Mouse (Mus musculus) neutrophil, adult 5-6 weeks (primary cell): ENCODE measurements around the gene Cxcl17. TPM values are rescaled to one million over a fixed set of nuclear protein-coding genes. Genes with fewer than 3 reads are reported as not detected.
"Not testable (repeated sequence)": the region's sequence is repeated elsewhere in the genome, so short reads cannot be mapped to it uniquely, and the experiment has no call there.

Experiments used
- ATAC-seq: fragments of 151-379, 151-347 bp; 2 replicates; pipeline ENCODE4 v1.8.0; 2017; ENCODE audit warnings: mild to moderate bottlenecking, moderate TSS enrichment; ENCODE audit not compliant: insufficient number of reproducible peaks, poor library complexity, low FRiP score, severe bottlenecking; ENCODE audit errors: extremely low read depth
- total RNA-seq: library from RNA; stranded (forward); fragments of 200-1000 nt; gene quantifications from 2 replicates; pipeline ENCODE4 v1.2.3, GENCODE M21; 2017

The Cxcl17 gene
- total RNA-seq = not detected in 2 replicates

DNA sequence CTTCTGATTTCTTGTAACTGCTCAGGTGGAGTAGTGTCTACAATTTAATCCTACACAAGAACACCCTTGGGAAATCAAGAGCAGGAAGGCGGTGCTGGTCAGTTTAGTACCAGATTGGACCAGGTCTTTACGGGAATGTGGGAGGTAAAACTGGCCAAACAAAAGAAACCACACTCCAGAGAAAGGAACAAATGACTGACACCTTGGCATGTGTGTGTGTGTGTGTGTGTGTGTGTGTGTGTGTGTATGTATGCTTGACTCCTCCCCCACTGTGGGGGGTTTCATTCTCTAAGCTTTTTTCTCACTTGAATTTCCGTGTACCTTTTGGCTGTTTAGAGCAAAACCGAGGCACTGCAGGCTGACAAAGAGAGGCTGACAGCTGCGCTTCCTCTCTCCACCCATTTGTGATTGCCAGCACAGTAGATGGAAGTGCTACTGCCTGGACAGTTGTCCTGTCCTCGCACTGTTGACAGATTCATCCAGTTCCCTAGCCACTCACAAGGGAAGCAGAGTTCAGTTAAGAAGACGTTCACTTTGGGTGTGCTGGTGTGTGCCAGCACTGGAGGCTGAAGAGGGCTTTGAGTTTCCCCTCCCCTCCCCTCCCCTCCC, at the start of gene Cxcl17:
Cxcl17 (minus strand) TSS at position 54 of the 609 bp plus-strand sequence.
- no peak for ATAC-seq

DNA sequence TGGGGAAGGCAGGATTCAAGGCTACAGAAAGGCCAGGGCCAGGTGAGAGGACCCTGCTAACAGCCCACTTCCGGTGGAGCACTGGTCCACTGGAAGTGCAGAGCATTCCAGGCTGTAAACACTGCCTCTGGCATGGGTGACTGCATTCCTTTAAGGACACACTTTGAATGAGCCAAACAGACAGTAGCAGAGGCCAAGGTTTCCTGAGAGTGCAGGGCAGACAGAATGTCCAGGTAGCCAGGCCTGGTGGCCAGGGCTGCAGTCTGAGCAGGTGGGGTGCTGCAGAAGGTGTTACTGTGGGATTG, 49.3 kb upstream of the Cxcl17 start:
- not testable (repeated sequence) for ATAC-seq

DNA sequence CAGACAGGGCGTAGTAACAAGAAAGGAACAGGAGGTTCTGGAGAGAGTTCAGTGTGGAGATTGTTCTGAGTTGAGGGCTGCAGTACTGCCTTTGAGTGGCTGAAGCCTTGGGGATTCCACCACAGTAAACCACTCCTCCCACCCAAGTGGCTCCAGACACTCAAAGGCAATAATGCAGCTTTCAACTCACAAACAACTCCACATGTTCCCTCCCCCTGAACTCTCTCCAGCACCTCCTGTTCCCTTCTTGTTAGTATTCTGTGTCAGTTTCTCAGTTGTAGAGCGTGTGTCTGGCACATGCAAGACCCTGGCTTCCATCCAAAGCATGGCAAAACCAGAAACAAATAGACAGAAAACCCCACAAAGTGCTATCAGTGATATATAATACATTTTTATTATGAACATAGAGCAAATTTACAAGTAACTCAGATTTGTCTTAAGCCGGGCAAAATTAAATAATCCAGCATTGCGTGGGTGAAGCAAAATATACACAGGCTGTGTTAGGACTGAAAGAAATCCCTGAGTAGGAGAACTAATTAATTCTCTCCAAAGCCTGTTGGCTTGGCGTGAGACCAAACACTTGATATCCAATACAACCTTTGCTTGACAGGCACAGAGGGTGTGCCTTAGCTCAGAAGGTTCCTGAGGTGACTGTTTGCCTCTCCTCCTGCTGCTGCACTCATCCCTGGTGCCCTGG, 48.8 kb upstream of the Cxcl17 start:
- ATAC-seq = not testable (repeated sequence)

DNA sequence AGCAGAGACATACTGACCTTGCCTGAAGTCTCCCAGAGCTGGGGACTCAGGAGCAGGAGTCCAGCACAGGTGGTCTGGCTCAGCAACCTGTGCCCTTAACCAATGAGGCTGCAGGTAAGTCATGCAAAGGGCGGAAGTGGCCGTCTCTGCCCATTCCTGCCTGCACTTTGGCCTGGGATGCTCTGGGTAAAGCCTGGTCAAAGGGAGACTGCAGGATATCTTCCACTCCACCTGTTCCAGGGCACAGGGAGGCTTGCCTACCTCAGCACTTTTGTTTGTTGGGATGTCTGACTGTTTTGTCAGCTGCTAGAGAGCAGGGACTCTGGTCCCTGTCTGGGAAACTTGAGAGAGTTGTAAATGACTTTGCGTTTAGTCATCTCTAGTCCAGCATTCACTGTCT, 39.4 kb upstream of the Cxcl17 start:
- no peak for ATAC-seq

DNA sequence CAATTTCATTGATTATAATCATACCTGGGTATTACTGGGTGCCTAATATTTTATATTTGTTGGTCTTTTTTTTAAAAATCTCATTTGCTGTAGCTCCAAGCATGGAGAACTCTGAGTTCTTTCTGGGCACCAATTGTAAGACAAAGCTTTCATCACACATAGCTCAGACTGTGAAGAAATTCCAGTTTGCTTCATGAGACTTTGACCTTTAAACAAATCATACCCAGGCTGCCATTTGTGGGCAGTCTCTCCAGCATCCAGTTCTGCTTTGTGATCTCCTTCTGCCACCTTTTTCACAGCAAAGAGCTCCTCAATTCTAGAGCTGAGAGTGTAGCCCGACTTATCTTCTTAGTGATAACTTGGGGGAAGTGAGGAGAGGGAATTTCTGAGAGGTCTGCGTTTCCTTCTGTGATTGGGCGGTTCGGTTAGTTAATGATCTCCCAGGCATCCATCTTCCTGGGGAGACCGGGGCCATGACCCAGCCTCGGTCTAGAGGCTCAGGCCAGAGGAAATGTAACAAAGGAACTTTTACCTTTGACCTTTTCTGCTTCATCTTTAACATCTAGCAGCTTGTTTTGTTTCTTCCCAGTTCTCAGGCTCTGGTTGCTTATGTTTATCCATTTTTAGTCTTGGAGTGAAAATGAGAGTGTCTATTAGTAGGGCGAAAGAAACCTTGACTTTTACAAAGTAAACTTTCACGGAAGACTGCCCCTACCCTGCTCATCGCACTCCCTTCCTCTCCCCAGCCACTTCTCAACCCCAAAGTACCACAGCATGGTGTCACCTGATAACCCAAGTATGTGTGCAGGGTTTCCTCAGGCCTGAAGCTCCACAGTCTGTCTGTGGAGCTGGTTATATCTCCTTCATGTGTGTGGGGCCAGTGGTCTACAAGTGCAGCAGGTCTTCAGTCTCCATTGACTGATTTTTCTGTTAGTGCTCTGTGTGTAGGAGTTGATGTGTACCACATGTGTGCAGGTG, 37.5 kb upstream of the Cxcl17 start:
- ATAC-seq = no peak

DNA sequence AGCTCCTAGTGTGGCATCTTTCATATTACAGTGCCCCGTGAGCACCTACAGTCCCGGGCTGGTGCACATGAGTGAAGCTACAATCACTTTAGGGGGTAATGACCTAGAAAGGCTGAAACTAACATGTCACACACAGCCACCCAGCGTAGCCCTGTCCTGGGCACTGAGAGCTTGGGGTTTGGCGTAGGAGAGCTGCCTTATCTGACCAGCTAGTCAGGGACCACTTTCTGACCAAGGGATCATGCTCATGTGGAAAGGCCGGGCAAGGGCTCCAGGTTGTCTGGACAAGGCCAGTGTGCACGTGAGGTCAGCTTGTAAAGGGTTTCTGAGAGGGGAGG, 28.1 kb upstream of the Cxcl17 start:
- no peak for ATAC-seq

DNA sequence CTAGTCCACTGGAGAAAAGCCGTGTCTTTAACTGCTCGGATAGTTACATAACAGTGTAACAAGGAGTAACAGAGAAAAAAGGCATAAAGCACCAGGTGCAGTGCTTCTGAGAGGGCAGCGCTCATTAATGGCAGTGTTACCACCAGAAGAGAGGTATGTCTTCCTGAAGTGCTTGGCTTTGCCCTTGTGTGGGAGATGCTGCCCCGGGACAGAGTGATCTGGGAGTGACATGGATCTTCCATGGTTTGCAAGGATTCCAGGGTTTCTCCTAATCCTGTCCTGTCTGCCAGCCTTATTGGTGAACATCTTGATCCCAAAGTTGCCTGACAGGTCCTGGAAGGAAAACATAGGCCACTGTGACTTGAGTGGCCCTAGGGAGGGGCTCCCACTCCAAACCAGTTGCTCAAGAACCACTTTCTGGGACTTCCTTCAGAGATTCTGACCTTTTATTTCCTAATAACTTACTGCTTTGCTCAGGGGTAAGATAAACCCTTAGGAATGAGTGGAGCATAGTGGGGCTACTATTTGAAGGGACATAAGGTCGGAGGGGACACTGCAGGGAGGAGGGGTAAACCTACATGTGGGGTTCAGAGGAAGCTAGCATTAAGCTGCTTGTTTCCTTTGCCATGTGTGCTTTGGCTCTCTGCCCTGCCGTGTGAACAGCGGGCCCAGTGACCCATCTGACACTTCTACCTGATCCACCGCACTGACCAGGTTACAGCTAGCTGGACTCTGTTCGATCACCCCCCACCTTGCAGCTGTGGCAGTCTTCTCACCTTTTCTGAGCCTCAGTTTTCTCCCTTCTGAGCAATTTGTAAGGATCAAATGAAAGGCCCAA, 27.5 kb upstream of the Cxcl17 start:
- no peak for ATAC-seq

DNA sequence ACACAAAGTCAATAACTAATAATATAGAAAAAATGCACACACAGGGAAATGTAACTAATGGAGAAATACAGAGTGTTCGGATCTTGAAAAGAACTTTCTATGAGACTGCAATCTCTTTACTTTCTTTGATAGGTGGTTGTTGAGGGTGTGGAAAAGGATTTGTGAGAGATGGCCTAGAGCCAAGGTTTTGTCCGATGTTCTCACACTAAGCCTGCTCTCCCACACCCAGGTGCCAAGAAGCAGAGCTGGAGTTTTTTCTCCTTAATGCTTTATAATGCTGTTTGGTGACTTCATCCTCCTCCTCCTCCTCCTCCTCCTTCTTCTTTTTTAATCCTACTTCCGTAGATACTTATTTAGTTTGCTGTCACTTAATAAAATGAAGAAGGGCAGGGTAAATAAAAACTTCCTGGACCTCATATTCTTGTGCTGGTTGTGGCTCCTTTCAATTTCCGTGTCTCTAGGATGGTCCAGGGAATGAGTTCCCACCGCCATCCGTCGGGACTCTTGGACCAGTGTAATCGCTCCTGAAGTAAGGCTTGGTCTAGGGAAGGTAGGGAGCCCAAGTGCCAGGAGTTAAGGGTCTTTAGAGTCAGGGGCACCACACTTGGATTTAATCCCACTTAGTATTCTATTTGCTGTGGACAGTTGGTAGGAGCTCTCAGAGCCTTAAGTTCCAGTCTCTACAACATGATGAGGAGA, 26.6 kb upstream of the Cxcl17 start:
- no peak for ATAC-seq

DNA sequence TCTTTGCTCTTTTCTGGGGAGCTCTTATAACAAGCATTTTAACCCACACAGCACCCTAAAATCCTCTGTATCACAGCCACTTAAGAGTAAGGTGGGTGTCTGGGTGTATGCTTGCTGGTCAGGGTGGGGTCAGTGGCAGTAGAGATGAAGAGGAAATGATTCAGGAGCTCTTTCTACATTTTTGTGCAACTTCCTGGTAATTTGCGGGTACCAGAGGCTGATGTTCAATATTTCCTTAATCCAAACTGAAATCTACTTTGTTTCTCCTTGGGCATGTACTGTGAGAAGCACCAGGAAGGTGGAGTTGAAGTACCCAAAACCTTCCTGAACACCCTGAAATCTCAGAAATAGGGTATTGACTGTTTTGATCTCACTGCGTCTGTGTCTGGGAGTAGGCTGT, 24.0 kb upstream of the Cxcl17 start:
- no peak for ATAC-seq

DNA sequence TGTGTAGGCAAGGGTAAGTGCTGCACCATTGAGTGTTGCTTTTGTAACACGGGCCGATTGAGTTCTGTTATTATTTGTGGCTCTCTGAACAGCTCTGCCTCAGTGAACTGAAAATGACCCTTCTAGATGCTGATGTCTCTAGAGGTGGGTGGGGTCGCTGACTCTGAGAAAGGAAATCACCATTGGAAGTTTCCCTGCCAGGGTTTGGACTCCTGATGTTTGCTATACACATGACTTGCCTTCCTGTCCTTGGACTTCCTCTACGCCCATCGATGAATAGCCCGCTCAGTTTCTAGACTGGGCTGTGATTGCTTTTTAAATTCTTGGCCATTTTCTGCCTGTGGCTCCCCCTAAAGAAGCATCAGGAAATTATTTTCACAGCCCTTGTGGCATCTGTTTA, 23.5 kb upstream of the Cxcl17 start:
- no peak for ATAC-seq

DNA sequence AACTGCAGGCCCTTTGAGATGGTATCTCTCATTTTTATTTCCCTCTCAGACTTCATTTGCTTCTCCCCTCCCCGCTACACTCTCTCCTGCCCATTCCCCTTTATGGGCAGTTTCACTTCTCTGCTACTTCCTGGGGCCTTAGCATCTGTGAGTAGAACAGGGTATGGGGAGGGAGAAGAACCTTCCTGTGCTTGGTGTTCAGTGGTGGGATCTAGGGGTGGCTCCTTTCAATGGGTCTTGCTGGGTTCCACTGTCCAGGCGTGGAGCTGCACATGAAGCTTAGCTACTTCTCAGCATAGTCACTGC, 22.8 kb upstream of the Cxcl17 start:
- peak; percentile 37; the same call in 1 of the 2 replicates for ATAC-seq

DNA sequence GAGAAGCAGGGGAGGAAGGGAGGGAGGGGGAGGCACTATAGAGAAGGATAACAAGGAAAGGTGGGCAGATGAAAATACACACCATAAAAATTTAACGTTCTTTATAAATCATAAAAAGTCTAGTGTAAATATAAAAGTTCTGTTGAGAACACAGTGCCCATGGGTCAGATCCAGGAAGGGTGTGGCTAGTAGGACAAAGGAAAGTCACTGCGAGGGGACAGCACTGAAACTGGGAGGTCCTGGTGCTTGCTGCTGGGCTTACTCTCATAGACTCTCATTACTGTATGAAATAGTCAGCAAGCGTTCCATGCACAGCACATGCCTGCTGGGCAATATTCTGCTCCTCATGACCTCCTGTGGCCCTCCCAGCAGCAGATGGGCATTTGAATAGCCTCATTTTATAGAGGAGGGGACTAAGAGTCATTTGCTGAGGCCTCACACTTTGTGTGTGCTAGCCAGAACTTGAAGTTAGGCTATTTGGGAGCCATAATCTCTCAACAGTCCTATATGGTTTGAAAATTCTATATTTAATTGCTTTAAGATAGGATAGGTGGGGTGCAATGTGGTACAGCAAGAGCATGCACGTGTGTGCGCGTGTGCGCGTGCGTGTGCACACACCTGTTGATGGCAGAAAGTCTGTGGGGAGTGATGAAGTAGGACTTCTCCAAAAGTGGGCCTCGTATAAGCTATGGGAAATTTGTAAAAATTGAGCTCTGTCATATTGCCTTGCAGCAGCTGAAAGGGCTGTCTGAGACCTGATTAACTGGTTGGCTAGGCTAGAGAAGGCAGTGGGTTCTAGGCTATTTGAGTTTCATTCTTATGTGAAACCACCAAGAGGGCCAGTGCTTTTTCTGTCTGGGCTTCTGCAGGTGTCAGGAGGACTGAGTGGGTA, 22.2 kb upstream of the Cxcl17 start:
- ATAC-seq = no peak

DNA sequence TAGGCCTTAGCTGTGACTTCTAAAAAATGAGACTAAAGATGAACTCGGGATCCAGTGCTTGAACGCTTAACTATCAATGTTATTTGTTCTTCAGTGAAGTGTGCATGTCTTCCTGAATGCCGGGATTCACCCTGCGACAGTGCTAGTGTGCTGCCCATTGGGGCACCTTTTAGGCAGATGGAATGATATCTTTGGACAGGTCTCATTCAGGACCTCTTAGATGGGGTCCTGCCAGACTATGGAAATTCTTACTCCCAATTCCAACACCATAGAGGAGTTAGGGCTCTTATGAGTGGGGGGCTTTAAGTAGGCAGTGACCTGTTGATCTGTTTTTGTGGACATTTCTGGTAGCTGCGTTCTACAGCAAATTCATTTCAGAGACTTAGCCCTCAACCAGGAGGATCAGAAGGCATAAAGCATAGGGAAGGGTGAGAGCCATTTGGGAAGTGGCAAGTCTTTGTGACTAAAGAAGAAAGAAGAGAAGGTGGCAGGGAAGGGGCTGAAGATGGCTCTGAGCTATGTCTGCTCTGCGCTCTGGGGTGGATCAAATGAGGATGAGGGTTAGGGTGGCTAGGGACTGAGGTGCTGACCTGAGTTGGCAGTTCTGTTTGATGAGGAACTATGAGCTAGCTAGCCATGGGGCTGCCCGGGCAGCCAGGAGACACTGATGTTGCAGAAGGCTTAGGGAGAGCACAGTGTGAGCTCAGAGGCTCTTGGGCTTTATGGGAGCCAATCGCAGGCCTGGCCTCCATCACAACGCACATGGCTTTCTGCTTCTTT, 21.3 kb upstream of the Cxcl17 start:
- ATAC-seq = no peak

DNA sequence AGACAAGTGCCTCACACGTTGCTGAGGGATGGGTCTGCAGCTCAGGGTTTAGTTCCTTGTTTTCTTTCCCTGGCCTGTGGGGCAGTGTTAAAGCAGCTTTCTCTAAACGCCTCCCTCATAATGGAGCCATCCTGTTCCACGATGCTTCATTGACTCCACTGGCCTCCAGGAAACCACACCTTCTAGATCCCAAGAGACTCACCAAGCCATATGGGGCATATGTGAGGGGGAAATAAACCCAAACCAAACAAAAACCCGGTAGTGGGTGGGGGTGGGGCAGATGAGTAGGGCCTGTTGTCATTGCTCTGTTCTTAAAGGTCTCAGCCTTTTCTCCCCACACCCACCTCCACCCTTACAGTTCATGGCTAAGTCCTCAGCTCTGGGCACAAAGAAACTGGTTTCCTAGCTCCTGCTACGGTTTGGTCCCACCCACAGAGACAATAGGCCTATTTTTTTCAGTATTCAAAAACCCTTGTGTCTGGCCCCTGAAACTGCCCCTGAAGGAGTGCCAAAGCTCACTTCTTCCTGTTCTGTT, 20.4 kb upstream of the Cxcl17 start:
- peak; percentile 53 for ATAC-seq

DNA sequence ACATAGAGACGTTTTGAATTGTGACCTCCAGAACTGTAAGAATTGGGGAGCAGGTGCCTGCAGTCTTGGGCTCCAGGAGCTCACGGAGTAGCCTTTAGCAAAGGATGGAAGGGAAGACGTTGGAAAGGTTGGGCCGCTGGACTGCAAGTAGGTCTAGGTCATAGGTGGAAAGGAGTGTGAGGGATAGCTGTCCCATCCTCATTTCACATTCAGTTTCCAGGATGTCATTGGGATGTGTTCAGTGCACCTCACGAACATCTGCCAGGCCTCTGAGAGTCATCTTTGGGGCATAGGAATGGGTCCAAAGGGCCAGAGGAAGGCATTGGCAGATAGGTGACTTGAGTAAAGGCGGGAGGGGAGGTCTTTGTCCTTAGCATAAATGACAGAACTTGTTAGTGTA, 19.7 kb upstream of the Cxcl17 start:
- no peak for ATAC-seq

DNA sequence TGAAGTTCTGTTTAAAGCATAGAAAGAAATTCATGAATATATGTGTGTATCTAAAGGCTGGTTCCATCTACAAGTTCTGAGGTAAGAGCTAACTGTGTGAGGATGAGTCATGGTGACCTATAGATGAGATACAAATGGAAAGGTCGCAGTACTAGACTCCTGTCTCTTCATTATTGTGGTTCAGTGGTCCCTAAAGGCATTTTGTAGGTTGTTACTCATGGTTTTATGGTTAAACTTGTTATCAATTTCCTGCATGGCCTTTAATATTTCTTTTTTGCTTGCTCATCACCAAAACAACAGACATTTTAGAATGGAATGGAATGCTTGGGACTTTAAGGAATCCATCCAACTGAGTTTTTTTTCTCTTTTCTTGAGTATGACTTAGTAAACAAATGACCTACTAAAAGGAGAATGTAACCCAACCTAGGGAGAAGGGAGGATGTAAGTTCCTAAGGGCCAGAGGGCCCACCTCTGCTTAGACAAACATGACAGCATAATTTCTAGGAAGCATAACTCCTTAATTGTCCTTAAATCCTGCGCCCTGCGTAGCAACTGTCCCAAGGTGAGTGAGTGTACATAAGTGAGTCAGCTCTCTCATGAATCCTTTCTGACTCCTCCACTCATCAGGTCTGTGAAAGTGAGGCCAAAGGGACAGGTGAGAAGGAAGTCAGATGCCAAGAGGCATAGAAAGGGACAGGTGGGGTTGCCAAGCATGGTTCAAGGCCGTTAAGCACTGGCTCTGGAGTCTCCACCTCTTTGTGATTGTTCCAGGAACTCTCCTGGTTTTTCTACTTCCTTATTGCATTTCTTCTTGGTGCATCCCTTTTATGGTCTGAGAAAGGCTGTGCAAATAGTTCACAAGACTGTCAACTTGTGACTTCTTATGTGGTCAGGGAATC, 17.4 kb upstream of the Cxcl17 start:
- no peak for ATAC-seq
